Mouse (Mus musculus): ENCODE data around the gene Gm9887. TPM values are rescaled to one million over a fixed set of nuclear protein-coding genes. Genes with fewer than 3 reads are reported as not detected.

Gene Gm9887
- polyA plus RNA-seq, 2 experiments, result 0.20 to 1.0 TPM

GRCm38 (mm10) chr12:69417701-69418291 lies 45.5 kb upstream of the Gm9887 start:
- Histone ChIP-seq H3K9ac (replicated peaks) (no peak overlapping the region), H3K27ac (no peak overlapping the region), H3K27me3 (ENCODE audit: control insufficient read depth, insufficient read depth, low read length) (no peaks in the 10 kb centered on the region), H3K4me1 (replicated peaks; ENCODE audit: control insufficient read depth in 2 of 2, insufficient read depth in 2 of 2, low read length in 1 of 2) (no peaks in the 10 kb centered on the region; a peak in 1 of 4 replicates), H3K36me3 (replicated peaks; ENCODE audit: control insufficient read depth, insufficient read depth, low read depth) (no peaks in the 10 kb centered on the region), H3K4me3 (ENCODE audit: insufficient read depth in 1 of 2, low read depth in 2 of 2, low read length in 2 of 2) (no peak overlapping the region), H3K4me2 (ENCODE audit: low read depth) (no peak overlapping the region), H3K9me3 (ENCODE audit: control insufficient read depth, low read length) (no peaks in the 10 kb centered on the region)
- DNase-seq (ENCODE audit: low read depth in 3 of 3, low spot score in 3 of 3) (no peak), ATAC-seq (ENCODE audit: insufficient read depth) (no peak)
- WGBS (ENCODE audit: insufficient replicate concordance), result 39% methylated on average over 9 of the region's 9 CpGs
- no peak for TF ChIP-seq EP300 (IDR thresholded peaks at IDR 0.05; ENCODE audit: low read depth)
- no peak for TF ChIP-seq CTCF (IDR thresholded peaks at IDR 0.05; ENCODE audit: low read depth)

DNA sequence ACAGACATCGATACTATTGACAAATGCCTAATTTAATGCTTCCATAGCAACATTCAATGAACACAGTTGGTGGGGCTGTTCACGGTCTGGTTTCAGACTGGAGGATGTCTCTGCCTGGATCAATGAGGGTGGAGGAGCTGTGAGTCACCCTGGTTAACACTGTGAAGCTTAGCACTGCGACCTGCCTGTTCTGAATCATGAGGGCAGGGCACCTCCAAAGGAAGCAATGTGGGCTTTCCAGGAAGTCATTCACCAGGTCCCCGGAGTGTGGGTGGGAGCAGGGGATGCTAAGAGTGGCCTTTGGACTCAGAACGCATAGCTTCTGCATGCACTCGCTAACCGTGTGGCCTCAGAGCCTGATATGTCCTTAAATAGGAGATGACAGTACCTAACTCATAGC lies 44.5 kb upstream of the Gm9887 start:
- H3K36me3 ChIP-seq (replicated peaks; ENCODE audit: control insufficient read depth, insufficient read depth, low read depth), result no peaks in the 10 kb centered on the region
- no peaks in the 10 kb centered on the region for H3K27me3 ChIP-seq (ENCODE audit: control insufficient read depth, insufficient read depth, low read length)
- ATAC-seq (ENCODE audit: insufficient read depth), result no peak
- H3K9me3 ChIP-seq (ENCODE audit: control insufficient read depth, low read length), result no peaks in the 10 kb centered on the region
- no peak for TF ChIP-seq EP300 (IDR thresholded peaks at IDR 0.05; ENCODE audit: low read depth)
- TF ChIP-seq CTCF (IDR thresholded peaks at IDR 0.05; ENCODE audit: low read depth), result no peak
- H3K4me3 ChIP-seq (ENCODE audit: insufficient read depth in 1 of 2, low read depth in 2 of 2, low read length in 2 of 2), result no peak overlapping the region
- 42% methylated on average over 7 of the region's 7 CpGs for WGBS (ENCODE audit: insufficient replicate concordance)
- no peak for DNase-seq (ENCODE audit: low read depth in 3 of 3, low spot score in 3 of 3)
- H3K27ac ChIP-seq, result no peak overlapping the region
- H3K9ac ChIP-seq (replicated peaks), result no peak overlapping the region
- no peak overlapping the region for H3K4me2 ChIP-seq (ENCODE audit: low read depth)
- no peaks in the 10 kb centered on the region; a peak in 1 of 4 replicates for H3K4me1 ChIP-seq (replicated peaks; ENCODE audit: control insufficient read depth in 2 of 2, insufficient read depth in 2 of 2, low read length in 1 of 2)

- no peak for DNase-seq (ENCODE audit: low read depth in 3 of 3, low spot score in 3 of 3)
- no peak for TF ChIP-seq CTCF (IDR thresholded peaks at IDR 0.05; ENCODE audit: low read depth)
- no peak for TF ChIP-seq EP300 (IDR thresholded peaks at IDR 0.05; ENCODE audit: low read depth)
- ATAC-seq (ENCODE audit: insufficient read depth), result no peak
- no peaks in the 10 kb centered on the region; a peak in 1 of 4 replicates for H3K4me1 ChIP-seq (replicated peaks; ENCODE audit: control insufficient read depth in 2 of 2, insufficient read depth in 2 of 2, low read length in 1 of 2)
- H3K4me3 ChIP-seq (ENCODE audit: insufficient read depth in 1 of 2, low read depth in 2 of 2, low read length in 2 of 2), result no peak overlapping the region
- H3K9me3 ChIP-seq (ENCODE audit: control insufficient read depth, low read length), result no peaks in the 10 kb centered on the region
- no peak overlapping the region for H3K4me2 ChIP-seq (ENCODE audit: low read depth)
- no peaks in the 10 kb centered on the region for H3K36me3 ChIP-seq (replicated peaks; ENCODE audit: control insufficient read depth, insufficient read depth, low read depth)
- H3K27ac ChIP-seq, result no peak overlapping the region
- no peak overlapping the region for H3K9ac ChIP-seq (replicated peaks)
- no peaks in the 10 kb centered on the region for H3K27me3 ChIP-seq (ENCODE audit: control insufficient read depth, insufficient read depth, low read length)
- WGBS (ENCODE audit: insufficient replicate concordance), result 45% methylated on average over 4 of the region's 4 CpGs
Measured at GRCm38 (mm10) chr12:69414826-69415572, 42.7 kb upstream of the Gm9887 start.

GRCm38 (mm10) chr12:69413303-69413702 lies 41.0 kb upstream of the Gm9887 start:
- no peak for ATAC-seq (ENCODE audit: insufficient read depth)
- Histone ChIP-seq H3K27me3 (ENCODE audit: control insufficient read depth, insufficient read depth, low read length) (no peaks in the 10 kb centered on the region), H3K27ac (no peak overlapping the region), H3K9ac (replicated peaks) (no peak overlapping the region), H3K4me1 (replicated peaks; ENCODE audit: control insufficient read depth in 2 of 2, insufficient read depth in 2 of 2, low read length in 1 of 2) (no peaks in the 10 kb centered on the region; a peak in 1 of 4 replicates), H3K9me3 (ENCODE audit: control insufficient read depth, low read length) (no peaks in the 10 kb centered on the region), H3K4me3 (ENCODE audit: insufficient read depth in 1 of 2, low read depth in 2 of 2, low read length in 2 of 2) (no peak overlapping the region), H3K36me3 (replicated peaks; ENCODE audit: control insufficient read depth, insufficient read depth, low read depth) (no peaks in the 10 kb centered on the region), H3K4me2 (ENCODE audit: low read depth) (no peak overlapping the region)
- 31% methylated on average over 3 of the region's 3 CpGs for WGBS (ENCODE audit: insufficient replicate concordance)
- no peak for DNase-seq (ENCODE audit: low read depth in 3 of 3, low spot score in 3 of 3)
- TF ChIP-seq EP300 (IDR thresholded peaks at IDR 0.05; ENCODE audit: low read depth), result no peak
- TF ChIP-seq CTCF (IDR thresholded peaks at IDR 0.05; ENCODE audit: low read depth), result no peak

GRCm38 (mm10) chr12:69411936-69412335 lies 39.7 kb upstream of the Gm9887 start:
- H3K9me3 ChIP-seq (ENCODE audit: control insufficient read depth, low read length), result no peaks in the 10 kb centered on the region
- no peak overlapping the region for H3K27ac ChIP-seq
- no peak for DNase-seq (ENCODE audit: low read depth in 3 of 3, low spot score in 3 of 3)
- H3K4me1 ChIP-seq (replicated peaks; ENCODE audit: control insufficient read depth in 2 of 2, insufficient read depth in 2 of 2, low read length in 1 of 2), result no peaks in the 10 kb centered on the region; a peak in 1 of 4 replicates
- TF ChIP-seq CTCF (IDR thresholded peaks at IDR 0.05; ENCODE audit: low read depth), result no peak
- 41% methylated on average over 4 of the region's 4 CpGs for WGBS (ENCODE audit: insufficient replicate concordance)
- no peaks in the 10 kb centered on the region for H3K27me3 ChIP-seq (ENCODE audit: control insufficient read depth, insufficient read depth, low read length)
- no peak overlapping the region for H3K4me3 ChIP-seq (ENCODE audit: insufficient read depth in 1 of 2, low read depth in 2 of 2, low read length in 2 of 2)
- H3K36me3 ChIP-seq (replicated peaks; ENCODE audit: control insufficient read depth, insufficient read depth, low read depth), result no peaks in the 10 kb centered on the region
- H3K4me2 ChIP-seq (ENCODE audit: low read depth), result no peak overlapping the region
- H3K9ac ChIP-seq (replicated peaks), result no peak overlapping the region
- no peak for ATAC-seq (ENCODE audit: insufficient read depth)
